Mouse (Mus musculus) layer of hippocampus, adult 8-10 months (tissue): Measurements from ENCODE around the gene Recql. TPM values are rescaled to one million over a fixed set of nuclear protein-coding genes. Genes with fewer than 3 reads are reported as not detected.

Experiments
- total RNA-seq, 4 experiments: library from RNA; stranded (reverse); gene quantifications; 2 replicates each; pipeline ENCODE4 v1.2.4; 2022

The Recql gene
- total RNA-seq, 4 experiments from 2014 or later, result 21.8 to 25.7 (median 23.6) TPM

Other genes starting within 250 kb of the Recql start
- under 1 TPM in 1 of 4 experiments, not detected in 3; 0.83 TPM for gene Slco1a6, start 178.6 kb downstream of the Recql start, total RNA-seq
- not detected for gene Iapp, start 88.7 kb downstream of the Recql start, total RNA-seq
- under 1 TPM in 1 of 4 experiments, not detected in 3; 0.32 TPM for gene Slco1a5, start 64.1 kb downstream of the Recql start, total RNA-seq
- 10 to 100 TPM; 12.2 to 17.3 (median 14.7) TPM for gene Pyroxd1, start 41.4 kb downstream of the Recql start, total RNA-seq
- gene Golt1b, start 134 bp upstream of the Recql start, total RNA-seq, result 10 to 100 TPM; 30.6 to 34.0 (median 33.0) TPM
- gene Spx, start 26.4 kb upstream of the Recql start, total RNA-seq, result 1 to 10 TPM in 1 of 4 experiments, under 1 TPM in 3; 0.70 to 1.2 (median 0.87) TPM
- under 1 TPM in 3 of 4 experiments, not detected in 1; 0.16 to 0.18 (median 0.16) TPM for gene Gys2, start 86.0 kb upstream of the Recql start, total RNA-seq
- gene Ldhb, start 120.9 kb upstream of the Recql start, total RNA-seq, result 100 to 1,000 TPM; 561 to 645 (median 604) TPM
- 1 to 10 TPM; 1.7 to 2.3 (median 1.9) TPM for gene Kcnj8, start 184.5 kb upstream of the Recql start, total RNA-seq